Mouse (Mus musculus) inflammation-experienced regulatory T-cells (primary cell): ENCODE data around the gene Man1c1. TPM values are rescaled to one million over a fixed set of nuclear protein-coding genes. Genes with fewer than 3 reads are reported as not detected.

ENCODE experiments used
- polyA plus RNA-seq, 2 experiments: library from polyadenylated mRNA; unstranded; fragments of 100-300 nt; shearing (Covaris generic); gene quantifications; one replicate each; pipeline ENCODE4 v1.2.1; 2017

Gene Man1c1
- polyA plus RNA-seq = 10 to 100 TPM in 1 of 2 experiments, 1 to 10 TPM in 1; 9.2 to 13.6 TPM

GRCm38 (mm10) chr4:134703835-134704546 is at the start of gene Man1c1:
TSS of gene Man1c1 (minus strand) at chr4:134704290.

GRCm38 (mm10) chr4:134551494-134552316 is 152.4 kb downstream of the Man1c1 start, which contains the start of gene Selenon:
TSS of gene Selenon (minus strand) at chr4:134552166.

GRCm38 (mm10) chr4:134534932-134535786 is 168.9 kb downstream of the Man1c1 start, which contains the start of gene Mtfr1l:
TSS of gene Mtfr1l (minus strand) at chr4:134535387.

Other genes with a start within 250 kb of the Man1c1 start
- 10 to 100 TPM; 33.1 to 37.7 TPM for gene Stmn1, start 236.0 kb downstream of the Man1c1 start, polyA plus RNA-seq
- gene Paqr7, start 207.6 kb downstream of the Man1c1 start, polyA plus RNA-seq = 10 to 100 TPM; 20.8 to 35.2 TPM
- gene Aunip, start 193.3 kb downstream of the Man1c1 start, polyA plus RNA-seq = 1 to 10 TPM in 1 of 2 experiments, under 1 TPM in 1; 0.57 to 1.9 TPM
- gene Mtfr1l, start 168.9 kb downstream of the Man1c1 start, polyA plus RNA-seq = 100 to 1,000 TPM; 105 to 143 TPM
- 1 to 10 TPM; 1.2 to 1.7 TPM for gene Selenon, start 152.1 kb downstream of the Man1c1 start, polyA plus RNA-seq
- 10 to 100 TPM; 53.4 to 86.7 TPM for gene Ldlrap1, start 63.7 kb upstream of the Man1c1 start, polyA plus RNA-seq
- 10 to 100 TPM; 14.6 to 23.5 TPM for gene Maco1, start 149.1 kb upstream of the Man1c1 start, polyA plus RNA-seq
- under 1 TPM; 0.11 to 0.49 TPM for gene Rhd, start 160.2 kb upstream of the Man1c1 start, polyA plus RNA-seq
- gene Tmem50a, start 210.7 kb upstream of the Man1c1 start, polyA plus RNA-seq = 100 to 1,000 TPM; 427 to 477 TPM
- 1,000 to 10,000 TPM in 1 of 2 experiments, 100 to 1,000 TPM in 1; 775 to 1,114 TPM for gene Rsrp1, start 219.3 kb upstream of the Man1c1 start, polyA plus RNA-seq
- gene Syf2, start 226.6 kb upstream of the Man1c1 start, polyA plus RNA-seq = 100 to 1,000 TPM; 192 to 260 TPM